Mouse (Mus musculus) macrophage (primary cell): ENCODE results near the gene Plagl1. TPM values are rescaled to one million over a fixed set of nuclear protein-coding genes. Genes with fewer than 3 reads are reported as not detected.

Experiments used
- H3K27ac ChIP-seq: fragments of 350-480 bp; formaldehyde crosslinking; 2 replicates; pipeline ENCODE4 v1.9.0; 2021
- H3K36me3 ChIP-seq: fragments of 350-480 bp; formaldehyde crosslinking; 2 replicates; pipeline ENCODE4 v1.9.0; 2021; ENCODE audit errors: inconsistent target
- H3K4me3 ChIP-seq: fragments of 350-480 bp; formaldehyde crosslinking; 2 replicates; pipeline ENCODE4 v1.9.0; 2021; ENCODE audit errors: inconsistent target
- H3K79me2 ChIP-seq: fragments of 350-480 bp; formaldehyde crosslinking; 2 replicates; pipeline ENCODE4 v1.9.0; 2021; ENCODE audit errors: inconsistent target
- WGBS: methylation state at CpG from one replicate; pipeline ENCODE4 v1.1.7; 2026; ENCODE audit warnings: inconsistent platforms; ENCODE audit not compliant: missing documents; 5-methylcytosine and 5-hydroxymethylcytosine counted together
- polyA plus RNA-seq: library from polyadenylated mRNA; stranded (reverse); fragments of 250-400 nt; gene quantifications from 3 replicates; pipeline ENCODE4 v1.2.4, GENCODE M21; 2018; ENCODE audit warnings: inconsistent platforms

Gene Plagl1
- polyA plus RNA-seq, 1 experiment from 2014 or later = 0.16 TPM

GRCm38 (mm10) chr10:13106909-13107624 lies 46.8 kb downstream of the Plagl1 start:
- Histone ChIP-seq H3K36me3 (no peaks in the 10 kb centered on the region), H3K79me2 (no peaks in the 10 kb centered on the region), H3K27ac (no peak overlapping the region), H3K4me3 (no peak overlapping the region)
- WGBS = 92% methylated on average over 9 of the region's 9 CpGs

- H3K27ac ChIP-seq = no peak overlapping the region
- H3K4me3 ChIP-seq = no peak overlapping the region
- H3K79me2 ChIP-seq = no peaks in the 10 kb centered on the region
- 95% methylated on average over 7 of the region's 7 CpGs for WGBS
- no peaks in the 10 kb centered on the region for H3K36me3 ChIP-seq
Measured at GRCm38 (mm10) chr10:13108021-13108548, 47.8 kb downstream of the Plagl1 start.

- no peaks in the 10 kb centered on the region for H3K36me3 ChIP-seq
- 100% methylated on average over 4 of the region's 4 CpGs for WGBS
- no peak overlapping the region for H3K27ac ChIP-seq
- no peaks in the 10 kb centered on the region for H3K79me2 ChIP-seq
- no peak overlapping the region for H3K4me3 ChIP-seq
Measured at GRCm38 (mm10) chr10:13108847-13109246, 48.5 kb downstream of the Plagl1 start.

GRCm38 (mm10) chr10:13109781-13110180 lies 49.5 kb downstream of the Plagl1 start:
- no peak overlapping the region for H3K4me3 ChIP-seq
- H3K79me2 ChIP-seq = no peaks in the 10 kb centered on the region
- 92% methylated on average over 1 of the region's 1 CpGs for WGBS
- no peak overlapping the region for H3K27ac ChIP-seq
- H3K36me3 ChIP-seq = no peaks in the 10 kb centered on the region

- H3K36me3 ChIP-seq = no peaks in the 10 kb centered on the region
- H3K27ac ChIP-seq = no peak overlapping the region
- H3K79me2 ChIP-seq = no peaks in the 10 kb centered on the region
- 94% methylated on average over 3 of the region's 3 CpGs for WGBS
- no peak overlapping the region for H3K4me3 ChIP-seq
Measured at GRCm38 (mm10) chr10:13112849-13113248, 52.5 kb downstream of the Plagl1 start.

- WGBS = 88% methylated on average over 4 of the region's 4 CpGs
- no peaks in the 10 kb centered on the region for H3K36me3 ChIP-seq
- no peak overlapping the region for H3K27ac ChIP-seq
- H3K79me2 ChIP-seq = no peaks in the 10 kb centered on the region
- H3K4me3 ChIP-seq = no peak overlapping the region
Measured at GRCm38 (mm10) chr10:13113641-13114040, 53.3 kb downstream of the Plagl1 start.

GRCm38 (mm10) chr10:13115030-13115429 lies 54.7 kb downstream of the Plagl1 start:
- Histone ChIP-seq H3K4me3 (no peak overlapping the region), H3K27ac (no peak overlapping the region), H3K36me3 (no peaks in the 10 kb centered on the region), H3K79me2 (no peaks in the 10 kb centered on the region)
- WGBS = 95% methylated on average over 4 of the region's 4 CpGs

GRCm38 (mm10) chr10:13116706-13117665 lies 56.7 kb downstream of the Plagl1 start:
- Histone ChIP-seq H3K79me2 (no peaks in the 10 kb centered on the region), H3K4me3 (no peak overlapping the region), H3K27ac (no peak overlapping the region), H3K36me3 (no peaks in the 10 kb centered on the region)
- 79% methylated on average over 8 of the region's 9 CpGs for WGBS

- no peaks in the 10 kb centered on the region for H3K79me2 ChIP-seq
- no peaks in the 10 kb centered on the region for H3K36me3 ChIP-seq
- H3K4me3 ChIP-seq = no peak overlapping the region
- no peak overlapping the region for H3K27ac ChIP-seq
- WGBS = 89% methylated on average over 7 of the region's 7 CpGs
Measured at GRCm38 (mm10) chr10:13118024-13118769, 57.9 kb downstream of the Plagl1 start.

- Histone ChIP-seq H3K27ac (no peak overlapping the region), H3K4me3 (no peak overlapping the region), H3K79me2 (no peaks in the 10 kb centered on the region), H3K36me3 (no peaks in the 10 kb centered on the region)
- 93% methylated on average over 5 of the region's 5 CpGs for WGBS
Measured at GRCm38 (mm10) chr10:13118770-13119102, 58.4 kb downstream of the Plagl1 start.

GRCm38 (mm10) chr10:13119300-13119699 lies 59.0 kb downstream of the Plagl1 start:
- Histone ChIP-seq H3K4me3 (no peak overlapping the region), H3K79me2 (no peaks in the 10 kb centered on the region), H3K36me3 (no peaks in the 10 kb centered on the region), H3K27ac (no peak overlapping the region)
- 29% methylated on average over 1 of the region's 2 CpGs for WGBS

- Histone ChIP-seq H3K27ac (no peak overlapping the region), H3K4me3 (no peak overlapping the region), H3K79me2 (no peaks in the 10 kb centered on the region), H3K36me3 (no peaks in the 10 kb centered on the region)
- 80% methylated on average over 3 of the region's 3 CpGs for WGBS
Measured at GRCm38 (mm10) chr10:13125811-13126210, 65.5 kb downstream of the Plagl1 start.

- H3K36me3 ChIP-seq = no peaks in the 10 kb centered on the region
- H3K79me2 ChIP-seq = no peaks in the 10 kb centered on the region
- no peak overlapping the region for H3K27ac ChIP-seq
- no peak overlapping the region for H3K4me3 ChIP-seq
- 93% methylated on average over 13 of the region's 13 CpGs for WGBS
Measured at GRCm38 (mm10) chr10:13127335-13127734, 67.0 kb downstream of the Plagl1 start.

GRCm38 (mm10) chr10:13127946-13128345 lies 67.6 kb downstream of the Plagl1 start:
- no peaks in the 10 kb centered on the region for H3K36me3 ChIP-seq
- no peak overlapping the region for H3K4me3 ChIP-seq
- no peaks in the 10 kb centered on the region for H3K79me2 ChIP-seq
- WGBS = 86% methylated on average over 7 of the region's 7 CpGs
- H3K27ac ChIP-seq = no peak overlapping the region
